18 mouse cellular contexts compared by ENCODE assay signal in genomic region chr9:41699031-41699430, GRCm38 (mm10).
A peak's percentile ranks its signal among the peaks of the same experiment; 100 is the strongest.
DNase-seq lines count a peak whose midpoint lies in the region; ATAC-seq lines count a peak whose summit lies in the region.
"Had no signal": no experiment of that assay in that cellular context is flagged by ENCODE, and none has a peak within 500 bp of the region (broad histone marks: within the 10 kb centered on the region; RNA-seq: fewer than 3 reads in every experiment).

No protein-coding gene starts in this region.

- H3K27me3 ChIP-seq in embryonic facial prominence, embryonic 10.5 days (replicated peaks; ENCODE audit: low read depth, poor library complexity, severe bottlenecking), result no peaks in the 10 kb centered on the region
- no peaks in the 10 kb centered on the region for H3K27me3 ChIP-seq in forebrain, embryonic 13.5 days
- no peaks in the 10 kb centered on the region for H3K27me3 ChIP-seq in hindbrain, embryonic 14.5 days (ENCODE audit: control insufficient read depth, insufficient read depth, low read length)
- no peaks in the 10 kb centered on the region for H3K27me3 ChIP-seq in midbrain, embryonic 15.5 days (replicated peaks)
- H3K27me3 ChIP-seq: intestine, embryonic 15.5 days; liver, embryonic 12.5 days had no signal

- H3K4me3 ChIP-seq in embryonic facial prominence, embryonic 10.5 days, result no peak overlapping the region
- no peak overlapping the region for H3K4me3 ChIP-seq in forebrain, embryonic 13.5 days
- no peak overlapping the region for H3K4me3 ChIP-seq in hindbrain, embryonic 14.5 days (replicated peaks; ENCODE audit: low read length)
- no peak overlapping the region for H3K4me3 ChIP-seq in midbrain, embryonic 15.5 days
- H3K4me3 ChIP-seq: gastrocnemius, adult 2 months; intestine, embryonic 15.5 days; limb, embryonic 10.5 days; liver, embryonic 12.5 days; myocyte had no signal

- peak overlapping the region; percentile 45; the same call in 1 of the 2 replicates for H3K9ac ChIP-seq in forebrain, embryonic 13.5 days
- no peak overlapping the region for H3K9ac ChIP-seq in hindbrain, embryonic 14.5 days
- H3K9ac ChIP-seq in midbrain, embryonic 15.5 days, result no peak overlapping the region
- H3K9ac ChIP-seq: intestine, embryonic 15.5 days; liver, embryonic 12.5 days had no signal

- no peaks in the 10 kb centered on the region for H3K9me3 ChIP-seq in embryonic facial prominence, embryonic 10.5 days
- H3K9me3 ChIP-seq in forebrain, embryonic 13.5 days (replicated peaks), result no peaks in the 10 kb centered on the region
- H3K9me3 ChIP-seq in hindbrain, embryonic 14.5 days (ENCODE audit: control insufficient read depth, low read length), result no peaks in the 10 kb centered on the region
- no peaks in the 10 kb centered on the region for H3K9me3 ChIP-seq in midbrain, embryonic 15.5 days
- H3K9me3 ChIP-seq: intestine, embryonic 15.5 days; limb, embryonic 10.5 days; liver, embryonic 12.5 days had no signal

- no peak for ATAC-seq in forebrain, embryonic 13.5 days
- ATAC-seq in hindbrain, embryonic 14.5 days (ENCODE audit: low FRiP score), result no peak
- no peak for ATAC-seq in midbrain, embryonic 15.5 days (replicated peaks)
- ATAC-seq: activated CD4-positive, CD25-positive, alpha-beta regulatory T cell, adult 4 months; intestine, embryonic 15.5 days; liver, embryonic 12.5 days had no signal

- H3K36me3 ChIP-seq in embryonic facial prominence, embryonic 10.5 days (replicated peaks), result no peaks in the 10 kb centered on the region
- H3K36me3 ChIP-seq in forebrain, embryonic 13.5 days (ENCODE audit: poor library complexity, severe bottlenecking), result no peaks in the 10 kb centered on the region
- no peaks in the 10 kb centered on the region for H3K36me3 ChIP-seq in hindbrain, embryonic 14.5 days (replicated peaks; ENCODE audit: control insufficient read depth, insufficient read depth)
- H3K36me3 ChIP-seq in midbrain, embryonic 15.5 days (replicated peaks), result no peaks in the 10 kb centered on the region
- H3K36me3 ChIP-seq: intestine, embryonic 15.5 days; limb, embryonic 10.5 days; liver, embryonic 12.5 days had no signal

- H3K4me1 ChIP-seq in embryonic facial prominence, embryonic 10.5 days, result peaks cover 35% of the 10 kb centered on the region
- peaks cover 83% of the 10 kb centered on the region for H3K4me1 ChIP-seq in forebrain, embryonic 13.5 days
- peaks cover 27% of the 10 kb centered on the region for H3K4me1 ChIP-seq in hindbrain, embryonic 14.5 days (replicated peaks; ENCODE audit: control insufficient read depth, insufficient read depth, low read length)
- H3K4me1 ChIP-seq in midbrain, embryonic 15.5 days, result peaks cover 22% of the 10 kb centered on the region
- H3K4me1 ChIP-seq: liver, embryonic 12.5 days had no signal

- peak overlapping the region; percentile 81 for H3K27ac ChIP-seq in embryonic facial prominence, embryonic 10.5 days (replicated peaks)
- H3K27ac ChIP-seq in forebrain, embryonic 13.5 days, result peak overlapping the region; percentile 96
- H3K27ac ChIP-seq in hindbrain, embryonic 14.5 days, result peak overlapping the region; percentile 68
- H3K27ac ChIP-seq in midbrain, embryonic 15.5 days, result peak overlapping the region; percentile 74
- H3K27ac ChIP-seq: gastrocnemius, adult 2 months; intestine, embryonic 15.5 days; liver, embryonic 12.5 days had no signal

- peak overlapping the region; percentile 27 for H3K4me2 ChIP-seq in forebrain, embryonic 13.5 days
- H3K4me2 ChIP-seq in hindbrain, embryonic 14.5 days (replicated peaks), result no peak overlapping the region
- no peak overlapping the region for H3K4me2 ChIP-seq in midbrain, embryonic 15.5 days
- H3K4me2 ChIP-seq: intestine, embryonic 15.5 days; liver, embryonic 12.5 days had no signal

- WGBS in embryonic facial prominence, embryonic 10.5 days, result 87% methylated on average over 4 of the region's 4 CpGs
- WGBS in forebrain, embryonic 13.5 days, result 25% methylated on average over 4 of the region's 4 CpGs
- WGBS in hindbrain, embryonic 14.5 days, result 49% methylated on average over 4 of the region's 4 CpGs
- WGBS in midbrain, embryonic 15.5 days, result 53% methylated on average over 4 of the region's 4 CpGs

- no peak for DNase-seq in embryonic facial prominence, embryonic 10.5 days (ENCODE audit: low spot score)
- DNase-seq in hindbrain, embryonic 14.5 days (ENCODE audit: low spot score), result no peak
- no peak for DNase-seq in spleen, postnatal 36 days (ENCODE audit: low spot score in 2 of 2)
- no peak for DNase-seq in thymus, postnatal 36 days
- no peak for DNase-seq in layer of hippocampus, postnatal 36 days
- DNase-seq: adrenal gland, postnatal 25 days; cerebellum, adult 9-11 months; gastrocnemius, adult 2 months; heart, postnatal 10 days; kidney, postnatal 10 days; right cerebral cortex, postnatal 25 days had no signal
